Comparison of ENCODE assay signal across 8 mouse cellular contexts in the genomic region with DNA sequence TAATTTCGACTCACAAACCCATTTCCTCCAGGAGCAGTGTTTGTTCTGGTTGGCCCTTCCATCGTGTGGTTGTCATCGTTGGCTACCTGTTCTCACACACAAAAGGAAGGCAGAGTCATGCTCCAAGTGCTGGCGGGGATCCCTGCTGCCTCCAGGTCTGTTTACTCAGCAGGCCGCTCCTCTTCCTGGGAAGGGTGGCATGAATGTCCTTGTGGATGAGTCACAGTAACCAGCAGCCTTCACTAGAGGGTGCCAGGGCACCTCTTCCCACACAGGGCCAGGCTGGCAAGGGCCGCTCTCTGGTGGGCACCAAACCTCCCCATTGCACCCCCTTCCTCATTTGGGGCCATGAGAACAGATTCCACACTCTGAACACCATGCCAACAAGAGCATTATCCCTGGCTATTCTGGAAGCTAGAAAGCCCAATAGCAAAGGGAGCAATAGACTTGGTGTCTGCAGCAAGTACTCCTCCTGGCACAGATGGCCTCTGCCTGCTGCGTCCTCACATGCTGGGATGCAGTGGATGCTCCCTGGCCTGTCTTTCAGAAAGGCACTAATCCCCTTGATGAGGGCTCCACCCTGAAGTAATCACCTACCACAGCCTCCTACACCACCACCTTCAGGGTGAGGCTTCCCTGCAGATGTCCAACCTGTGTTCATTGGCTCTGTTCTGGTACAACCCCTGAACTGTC.
A peak's percentile ranks its signal among the peaks of the same experiment; 100 is the strongest.
DNase-seq lines count a peak whose midpoint lies in the region; ATAC-seq and TF ChIP-seq lines count a peak whose summit lies in the region.

No protein-coding gene starts in this region.

- no peak for TF ChIP-seq EP300 in liver, postnatal 0 days (IDR thresholded peaks at IDR 0.05; ENCODE audit: low read depth)

- H3K27me3 ChIP-seq in embryonic facial prominence, embryonic 14.5 days (replicated peaks; ENCODE audit: control insufficient read depth, insufficient read depth, low read length): no peaks in the 10 kb centered on the region
- H3K27me3 ChIP-seq in embryonic facial prominence, embryonic 10.5 days (replicated peaks; ENCODE audit: low read depth, poor library complexity, severe bottlenecking): no peaks in the 10 kb centered on the region
- no peaks in the 10 kb centered on the region for H3K27me3 ChIP-seq in thymus, adult 2 months (ENCODE audit: control insufficient read depth, insufficient read depth, low read length)
- H3K27me3 ChIP-seq in liver, postnatal 0 days (ENCODE audit: insufficient read depth, low read length): 0 out of 2 replicates have a peak, but pooled peaks cover 3% of the 10 kb centered on the region

- 57% methylated on average over 7 of the region's 7 CpGs for WGBS in embryonic facial prominence, embryonic 14.5 days
- WGBS in embryonic facial prominence, embryonic 10.5 days: 54% methylated on average over 7 of the region's 7 CpGs
- 73% methylated on average over 7 of the region's 7 CpGs for WGBS in thymus, adult 2 months
- 35% methylated on average over 7 of the region's 7 CpGs for WGBS in liver, postnatal 0 days (ENCODE audit: insufficient replicate concordance)

- H3K9ac ChIP-seq in embryonic facial prominence, embryonic 14.5 days (ENCODE audit: low read depth, low read length): no peak overlapping the region
- H3K9ac ChIP-seq in liver, postnatal 0 days (replicated peaks): no peak overlapping the region

- peak; percentile 23 for DNase-seq in embryonic facial prominence, embryonic 14.5 days (ENCODE audit: low spot score)
- no peak for DNase-seq in embryonic facial prominence, embryonic 10.5 days (ENCODE audit: low spot score)
- DNase-seq in thymus, adult 2 months: no peak
- no peak for DNase-seq in thymus, postnatal 14 days
- peak; percentile 44 for DNase-seq in heart, postnatal 4 days
- no peak for DNase-seq in liver, postnatal 0 days
- no peak for DNase-seq in gastrocnemius, adult 8-10 months (ENCODE audit: low spot score in 2 of 2)

- no peak for TF ChIP-seq POLR2A in thymus, adult 2 months (IDR thresholded peaks at IDR 0.05; ENCODE audit: control insufficient read depth, extremely low read depth, insufficient read depth, low read length, poor library complexity)

- no peak overlapping the region for H3K27ac ChIP-seq in embryonic facial prominence, embryonic 14.5 days (replicated peaks; ENCODE audit: low read depth, low read length)
- H3K27ac ChIP-seq in embryonic facial prominence, embryonic 10.5 days (replicated peaks): no peak overlapping the region
- H3K27ac ChIP-seq in thymus, adult 2 months (ENCODE audit: control insufficient read depth, insufficient read depth, low read length): no peak overlapping the region
- H3K27ac ChIP-seq in liver, postnatal 0 days (ENCODE audit: low read depth): no peak overlapping the region

- no peak; the same call in 1 of the 2 replicates for ATAC-seq in embryonic facial prominence, embryonic 14.5 days (ENCODE audit: low read depth)
- no peak for ATAC-seq in liver, postnatal 0 days
- ATAC-seq in activated CD4-positive, CD25-positive, alpha-beta regulatory T cell, adult 4 months: no peak

- H3K4me3 ChIP-seq in embryonic facial prominence, embryonic 14.5 days (ENCODE audit: low read depth, low read length): no peak overlapping the region
- no peak overlapping the region for H3K4me3 ChIP-seq in embryonic facial prominence, embryonic 10.5 days
- H3K4me3 ChIP-seq in thymus, adult 2 months (ENCODE audit: control insufficient read depth, insufficient read depth, low read length): no peak overlapping the region
- no peak overlapping the region for H3K4me3 ChIP-seq in liver, postnatal 0 days (ENCODE audit: low read depth, low read length)

- H3K4me1 ChIP-seq in embryonic facial prominence, embryonic 14.5 days (ENCODE audit: control insufficient read depth, insufficient read depth, low read length): no peaks in the 10 kb centered on the region
- H3K4me1 ChIP-seq in embryonic facial prominence, embryonic 10.5 days: no peaks in the 10 kb centered on the region
- peaks cover 8% of the 10 kb centered on the region for H3K4me1 ChIP-seq in thymus, adult 2 months (replicated peaks; ENCODE audit: control insufficient read depth, insufficient read depth, low read length)
- no peaks in the 10 kb centered on the region for H3K4me1 ChIP-seq in liver, postnatal 0 days (ENCODE audit: insufficient read depth)

- peak; percentile 42; the same call in 1 of the 2 replicates for TF ChIP-seq CTCF in thymus, adult 2 months (IDR thresholded peaks at IDR 0.05; ENCODE audit: borderline replicate concordance, control insufficient read depth, extremely low read depth, insufficient read depth, low read length, poor library complexity)
- TF ChIP-seq CTCF in liver, postnatal 0 days (IDR thresholded peaks at IDR 0.05; ENCODE audit: low read depth): peak; percentile 28; the same call in 1 of the 2 replicates

- no peak overlapping the region for H3K4me2 ChIP-seq in embryonic facial prominence, embryonic 14.5 days (ENCODE audit: low read depth, low read length)
- no peak overlapping the region for H3K4me2 ChIP-seq in liver, postnatal 0 days (ENCODE audit: low read depth, low read length)

- H3K9me3 ChIP-seq in embryonic facial prominence, embryonic 14.5 days (ENCODE audit: control insufficient read depth, low read length): no peaks in the 10 kb centered on the region
- no peaks in the 10 kb centered on the region for H3K9me3 ChIP-seq in embryonic facial prominence, embryonic 10.5 days
- no peaks in the 10 kb centered on the region for H3K9me3 ChIP-seq in liver, postnatal 0 days (ENCODE audit: low read length)

- H3K36me3 ChIP-seq in embryonic facial prominence, embryonic 14.5 days (ENCODE audit: control insufficient read depth, insufficient read depth, low read length): no peaks in the 10 kb centered on the region
- no peaks in the 10 kb centered on the region for H3K36me3 ChIP-seq in embryonic facial prominence, embryonic 10.5 days (replicated peaks)
- no peaks in the 10 kb centered on the region for H3K36me3 ChIP-seq in thymus, adult 2 months (ENCODE audit: control insufficient read depth, insufficient read depth, low read length)
- no peaks in the 10 kb centered on the region for H3K36me3 ChIP-seq in liver, postnatal 0 days (replicated peaks; ENCODE audit: insufficient read depth, low read length)

Comparison
In these comparisons a context has a peak if more than half of its experiments do, and no peak if none do; other contexts are left out.
1. DNase-seq: peak in embryonic facial prominence, embryonic 14.5 days (single experiment) and heart, postnatal 4 days (single experiment); none in embryonic facial prominence, embryonic 10.5 days (single experiment), thymus, adult 2 months (single experiment), thymus, postnatal 14 days (single experiment), liver, postnatal 0 days (single experiment) and gastrocnemius, adult 8-10 months (0 of 2).